Mouse (Mus musculus) kidney, postnatal 36 days (tissue): ENCODE results near the gene Traf3ip3.

Experiments
- DNase-seq, 2 experiments: peaks; one replicate each; pipeline ENCODE4 v3.0.0; 2021 to 2022; ENCODE audit warnings: mixed read lengths in 2 of 2

The Traf3ip3 gene

DNA sequence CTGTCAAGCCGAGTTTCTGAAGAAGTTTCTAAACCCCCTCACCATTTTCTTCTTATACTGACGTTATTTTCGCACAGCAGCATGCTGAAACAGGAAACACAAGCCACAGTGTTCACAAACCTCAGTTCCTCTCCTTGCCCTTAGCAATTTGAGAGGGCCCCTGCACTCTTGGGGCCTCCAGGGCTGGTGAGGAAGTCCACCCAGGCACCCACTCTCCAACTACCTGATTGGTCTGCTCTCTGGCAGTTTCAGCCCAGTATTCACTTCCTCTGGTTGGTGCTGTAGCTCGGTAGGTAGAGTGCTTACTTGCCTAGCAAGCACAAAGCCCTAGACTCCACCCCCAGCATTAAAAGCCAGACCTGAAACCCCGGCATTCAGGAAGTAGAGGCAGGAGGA is at the start of gene Traf3ip3:
Gene Traf3ip3 (minus strand): TSS at position 321 of the 396 bp plus-strand sequence.
- DNase-seq = peak in 1 of 2 experiments; percentile 23

DNA sequence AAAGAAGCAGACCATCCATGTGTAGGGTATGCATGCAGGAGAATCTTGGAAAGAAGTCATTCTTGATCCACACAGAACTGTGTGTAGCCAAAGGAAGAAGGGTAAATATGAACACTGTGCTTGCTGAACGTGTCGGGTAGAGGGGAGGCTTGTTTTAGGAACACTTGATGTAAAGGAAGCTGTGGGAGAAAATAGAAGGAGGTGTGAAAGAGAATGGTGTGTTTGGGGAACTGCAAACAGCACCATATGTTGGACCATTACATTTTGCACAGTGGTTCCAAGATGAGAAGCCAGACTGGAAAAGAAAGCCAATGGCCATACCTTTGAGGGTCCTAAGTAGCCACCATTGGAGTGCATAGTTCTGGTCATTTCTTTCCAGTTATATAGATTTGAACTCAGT is 48.5 kb upstream of the Traf3ip3 start:
- no peak for DNase-seq

DNA sequence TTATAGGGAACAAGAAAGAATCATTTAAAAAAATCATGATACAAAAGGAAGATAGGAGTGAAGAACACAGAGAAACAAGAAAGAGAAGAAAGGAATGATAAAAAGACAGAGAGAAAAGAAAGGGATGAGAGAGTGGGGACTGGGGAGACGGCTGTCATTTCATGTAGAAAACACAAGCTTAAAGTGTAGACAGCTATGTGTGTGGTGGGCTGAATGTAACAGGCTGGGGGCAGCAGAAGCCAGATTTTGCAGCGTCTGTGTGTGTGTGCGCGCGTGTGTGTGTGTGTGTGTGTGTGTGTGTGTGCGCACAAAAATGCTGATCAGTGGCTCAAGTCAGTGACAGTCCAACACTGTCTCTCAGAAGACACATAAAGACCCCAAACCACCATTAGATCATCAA is 42.7 kb upstream of the Traf3ip3 start:
- DNase-seq = no peak

DNA sequence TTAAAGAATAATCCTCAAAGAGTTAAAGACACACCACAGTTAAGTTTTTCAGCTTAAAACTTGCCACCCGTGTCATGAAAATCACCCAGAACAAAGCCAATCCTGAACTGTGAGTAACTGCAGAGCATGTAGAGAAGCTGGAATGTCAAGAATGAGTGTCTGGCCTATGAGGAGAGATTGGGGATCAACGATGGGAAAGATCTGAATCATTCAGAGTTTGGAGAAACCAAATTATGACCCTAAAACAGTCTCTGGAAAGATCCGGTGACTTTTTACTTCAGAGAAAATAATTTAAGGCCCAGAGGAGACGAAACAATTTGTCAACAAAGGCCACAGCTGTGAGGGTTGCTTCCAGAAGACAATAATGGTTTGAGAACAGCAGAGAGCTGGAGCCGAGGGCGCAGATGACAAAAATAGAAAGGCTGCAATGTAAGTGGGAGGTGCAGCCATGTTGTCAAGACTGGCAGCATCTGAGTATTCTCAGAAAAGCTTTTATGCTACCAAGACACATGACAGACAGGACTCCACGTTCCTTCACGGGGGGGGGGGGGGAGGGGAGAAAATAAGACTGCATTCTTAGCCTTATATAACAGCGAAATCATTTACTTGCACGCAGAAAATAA is 42.2 kb upstream of the Traf3ip3 start:
- DNase-seq = no peak

DNA sequence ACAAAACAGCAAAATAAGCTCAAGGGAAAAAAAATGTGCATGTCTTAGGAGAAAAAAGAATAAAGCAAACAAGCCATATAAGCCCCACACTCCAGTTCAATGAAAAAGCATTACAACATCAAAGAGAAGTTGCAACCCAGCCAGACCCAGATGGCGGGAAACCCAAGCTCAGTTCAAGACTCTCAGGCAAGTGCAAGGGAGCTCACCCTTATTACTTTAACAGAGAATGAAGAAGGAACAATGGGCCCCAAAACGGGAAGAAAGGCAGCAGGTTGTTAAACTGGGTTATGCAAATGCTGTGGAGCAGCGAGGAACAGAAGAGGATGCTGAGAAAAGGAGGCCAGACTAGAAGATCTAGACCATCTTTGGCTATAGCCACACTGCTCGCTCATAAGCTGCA is 41.4 kb upstream of the Traf3ip3 start:
- DNase-seq = no peak

DNA sequence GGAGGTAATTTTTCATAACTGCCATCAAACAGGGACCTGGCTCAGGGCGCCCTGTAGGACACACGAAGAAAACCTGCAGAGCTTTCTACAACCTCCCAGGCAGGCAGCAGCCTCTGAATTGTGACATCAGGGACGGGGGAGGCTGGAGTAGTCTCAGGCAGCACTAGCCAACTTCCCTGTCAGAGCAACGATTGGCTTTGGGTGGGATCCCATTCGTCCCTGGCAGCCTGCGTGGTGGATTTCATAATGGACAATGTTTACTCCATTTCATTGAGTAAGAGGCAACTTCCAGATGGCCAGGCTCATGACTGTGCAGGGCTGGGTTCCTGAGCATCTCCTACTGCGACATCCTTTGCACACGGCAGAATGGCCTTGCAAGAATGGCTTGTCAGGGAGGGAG is 40.7 kb upstream of the Traf3ip3 start:
- peak; percentile 28 to 50 for DNase-seq

DNA sequence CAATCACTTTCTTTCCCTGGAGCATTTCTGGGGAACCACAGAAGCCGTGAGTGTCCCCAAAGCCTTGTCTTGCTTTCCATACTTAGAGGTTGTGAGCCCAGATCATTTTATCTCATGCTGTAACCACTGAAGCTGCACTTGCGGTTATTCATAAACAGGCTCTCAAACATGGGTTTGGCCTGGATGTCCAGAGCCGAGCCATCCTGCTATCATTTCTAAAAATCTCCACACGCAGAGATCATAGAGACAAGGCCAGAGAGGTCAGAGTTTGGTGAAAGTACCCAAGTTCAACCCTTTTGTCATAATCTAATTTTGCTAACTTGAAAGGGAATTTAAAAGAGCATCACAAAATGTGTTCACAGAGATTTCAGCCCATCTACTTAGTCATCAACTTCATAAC is 39.9 kb upstream of the Traf3ip3 start:
- DNase-seq = no peak

DNA sequence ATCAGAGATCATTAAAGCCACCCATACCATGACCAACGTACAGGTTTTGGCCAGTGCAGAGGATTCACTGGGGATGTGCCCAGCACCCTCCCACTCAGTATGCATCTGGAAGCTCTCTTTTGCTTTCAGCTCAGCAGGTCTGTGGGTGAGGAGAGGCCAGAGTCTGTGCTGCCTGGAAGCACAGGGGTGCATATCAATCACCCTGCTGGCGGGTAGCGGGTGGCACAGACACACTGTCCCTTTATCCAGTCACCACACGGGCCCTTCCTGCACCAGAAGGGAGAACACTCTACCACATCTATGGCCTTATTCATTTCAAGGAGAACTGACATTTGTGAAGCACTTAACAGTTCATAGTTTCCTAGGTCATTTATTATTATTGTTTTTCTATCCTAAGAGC is 36.9 kb upstream of the Traf3ip3 start:
- peak in 1 of 2 experiments; percentile 32 for DNase-seq

DNA sequence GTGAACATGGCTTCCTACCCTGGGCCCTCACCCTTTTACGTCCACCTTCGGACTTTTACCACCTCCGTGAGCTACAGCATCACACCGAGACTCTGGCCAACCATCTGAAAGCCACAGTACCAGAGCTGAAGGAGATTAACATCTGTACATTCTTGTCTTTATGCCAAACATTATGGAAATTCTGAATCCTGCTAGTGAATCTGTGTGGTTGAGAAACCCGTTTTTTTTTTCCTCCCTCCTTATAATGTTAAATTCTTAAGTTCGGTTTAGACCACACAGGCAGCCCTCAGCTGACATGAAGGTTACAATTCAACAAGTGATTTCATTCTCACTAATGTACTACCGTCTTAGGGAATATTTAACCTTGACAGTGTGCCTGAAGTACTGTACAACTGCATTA is 33.4 kb upstream of the Traf3ip3 start:
- DNase-seq = peak; percentile 28 to 65

DNA sequence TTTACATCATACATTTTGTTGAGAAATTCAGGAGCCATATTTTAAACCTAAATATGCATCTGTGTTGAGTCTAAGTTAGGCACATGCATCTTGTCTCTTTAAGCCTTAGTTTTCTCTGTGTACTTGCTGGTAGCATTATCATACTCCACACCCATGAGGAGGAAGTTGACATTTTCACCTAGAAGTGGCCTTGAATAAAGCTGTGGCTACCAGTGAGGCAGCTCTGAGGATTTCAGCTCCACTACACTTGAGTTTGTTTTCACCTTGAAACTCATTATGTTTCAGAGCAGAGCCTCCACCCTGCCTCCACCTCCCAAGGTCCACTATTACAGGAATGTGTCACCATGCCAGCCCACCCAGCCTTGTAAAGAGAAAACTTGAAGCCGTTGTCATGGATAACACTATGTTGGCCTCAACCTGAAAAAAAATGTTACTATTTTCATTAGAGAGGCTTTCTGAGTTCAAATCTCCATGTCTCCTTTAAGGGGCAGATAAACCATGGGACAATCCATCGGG is 32.7 kb upstream of the Traf3ip3 start:
- peak; percentile 37 to 43 for DNase-seq

DNA sequence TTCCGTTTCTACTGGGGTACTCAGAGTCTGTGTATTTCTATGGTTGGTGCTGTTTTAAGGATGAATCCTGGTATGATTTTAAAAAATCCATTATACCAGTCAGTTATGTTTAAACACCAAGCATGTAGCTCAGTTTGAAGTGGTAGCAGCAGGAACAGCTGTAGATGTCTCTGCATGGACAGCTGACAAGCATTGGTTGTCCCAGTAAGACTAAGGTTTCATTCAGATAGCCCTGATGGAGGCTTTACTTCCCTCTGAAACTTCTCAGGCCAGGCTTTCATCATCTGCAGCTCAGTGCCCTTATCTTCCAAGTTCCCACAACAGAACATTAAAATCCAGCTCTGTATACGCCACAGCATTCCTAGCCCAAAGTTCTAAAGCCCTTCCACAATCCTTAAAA is 31.2 kb upstream of the Traf3ip3 start:
- no peak for DNase-seq

DNA sequence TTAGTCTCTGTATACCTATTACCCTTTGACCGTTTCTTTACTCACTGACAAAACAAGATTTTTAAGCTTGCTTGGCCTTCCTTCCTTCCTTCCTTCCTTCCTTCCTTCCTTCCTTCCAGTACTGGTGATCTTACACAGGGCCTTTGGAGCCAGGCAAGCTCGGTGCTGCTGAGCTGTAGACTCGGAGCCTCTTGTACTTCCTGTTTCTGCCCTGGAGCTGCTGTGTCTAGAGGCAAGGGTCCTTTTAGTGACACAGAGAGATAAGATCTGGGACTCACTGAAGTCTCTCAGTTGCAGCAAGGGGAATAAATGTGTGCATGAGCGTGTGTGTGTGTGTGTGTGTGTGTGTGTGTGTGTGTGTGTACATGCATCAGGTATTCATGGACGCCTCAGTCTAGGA is 29.4 kb upstream of the Traf3ip3 start:
- DNase-seq = no peak

DNA sequence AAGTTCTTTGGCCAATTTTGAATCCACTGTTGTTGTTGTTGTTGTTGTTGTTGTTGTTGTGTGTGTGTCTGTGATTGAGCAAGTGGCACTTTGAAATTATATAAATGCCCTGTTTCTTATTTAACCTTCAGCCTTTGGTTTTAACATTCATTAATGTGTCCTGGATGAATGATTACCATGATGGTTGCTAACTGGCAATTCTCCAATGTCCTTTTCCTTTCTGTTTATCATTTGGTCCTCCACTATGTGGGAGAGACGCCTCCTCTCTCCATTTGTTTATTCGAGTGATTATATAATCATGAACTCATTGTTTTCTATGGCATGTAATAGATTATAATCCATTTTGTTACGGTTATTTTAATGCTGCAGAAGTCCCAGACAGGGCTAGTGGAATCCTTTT is 29.0 kb upstream of the Traf3ip3 start:
- DNase-seq = peak in 1 of 2 experiments; percentile 83

DNA sequence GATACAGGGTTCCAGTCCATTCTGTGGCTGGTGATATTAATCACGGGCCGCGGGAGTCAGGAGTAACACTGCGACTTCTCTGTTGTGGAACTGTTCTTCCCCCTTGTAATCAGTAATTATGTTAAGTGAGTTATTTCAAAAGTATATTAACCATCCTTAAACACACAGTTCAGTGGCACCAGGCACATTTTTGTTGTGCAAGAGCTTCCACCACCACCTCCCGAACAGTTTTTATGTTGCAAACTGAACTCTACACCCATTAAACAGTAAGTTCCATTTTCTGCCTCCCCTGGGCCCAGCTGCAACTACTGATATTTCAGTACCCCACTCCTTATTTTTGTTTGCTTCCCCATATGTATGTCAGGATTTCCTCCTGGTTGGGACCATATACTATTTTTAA is 28.1 kb upstream of the Traf3ip3 start:
- DNase-seq = no peak

DNA sequence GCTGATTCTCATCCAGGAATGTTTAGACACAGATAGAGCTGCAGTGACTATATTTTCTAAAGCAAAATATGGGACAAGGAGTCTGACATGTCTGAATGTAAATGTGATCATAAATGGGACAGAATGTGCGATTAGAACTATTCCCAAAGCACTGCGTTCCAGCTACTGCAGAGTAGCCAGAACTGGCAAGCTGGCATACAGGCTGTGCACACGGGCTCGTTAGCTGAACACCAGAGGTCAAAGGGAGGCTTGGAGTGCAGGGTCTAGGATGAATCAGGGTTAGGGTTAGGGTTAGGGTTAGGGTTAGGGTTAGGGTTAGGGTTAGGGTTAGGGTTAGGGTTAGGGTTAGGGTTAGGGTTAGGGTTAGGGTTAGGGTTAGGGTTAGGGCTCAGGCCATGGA is 26.0 kb upstream of the Traf3ip3 start:
- no peak for DNase-seq

DNA sequence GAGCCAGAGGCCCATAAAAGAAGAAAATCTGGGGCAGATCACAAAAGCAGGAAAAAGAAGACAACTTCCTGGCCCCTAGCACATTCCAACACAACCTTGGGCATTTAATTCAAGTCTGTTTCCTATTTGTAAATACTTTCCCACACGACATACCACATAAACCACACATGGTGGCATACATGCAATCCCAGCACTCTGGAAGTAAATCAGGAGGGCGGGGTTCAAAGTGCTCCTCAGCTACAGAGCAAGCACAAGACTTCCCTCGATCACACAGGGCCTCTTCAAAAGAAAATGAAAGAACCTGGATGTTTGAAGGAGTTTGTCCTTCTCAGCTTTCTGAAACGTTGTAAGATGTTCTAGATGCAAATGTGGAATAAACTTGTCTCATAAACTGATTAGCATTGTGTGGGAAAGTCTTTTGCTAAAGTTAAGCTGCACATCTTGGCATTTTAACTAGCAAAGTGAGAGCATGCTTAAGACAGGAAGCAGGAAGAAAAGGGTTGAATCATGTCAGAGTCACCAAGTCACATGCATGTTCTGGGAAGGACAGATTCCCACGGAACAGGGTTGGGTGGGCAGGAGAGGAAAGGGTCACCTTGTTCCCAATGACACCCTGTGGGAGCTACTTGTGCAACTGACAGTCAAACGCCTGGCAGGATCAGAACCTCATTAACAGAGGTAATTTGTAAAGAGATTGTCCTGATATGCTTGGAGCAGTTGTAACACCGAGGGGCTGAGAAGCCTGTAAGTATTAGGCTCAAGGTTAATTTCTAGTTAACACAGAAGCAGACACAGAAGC is 25.4 kb upstream of the Traf3ip3 start:
- no peak for DNase-seq

DNA sequence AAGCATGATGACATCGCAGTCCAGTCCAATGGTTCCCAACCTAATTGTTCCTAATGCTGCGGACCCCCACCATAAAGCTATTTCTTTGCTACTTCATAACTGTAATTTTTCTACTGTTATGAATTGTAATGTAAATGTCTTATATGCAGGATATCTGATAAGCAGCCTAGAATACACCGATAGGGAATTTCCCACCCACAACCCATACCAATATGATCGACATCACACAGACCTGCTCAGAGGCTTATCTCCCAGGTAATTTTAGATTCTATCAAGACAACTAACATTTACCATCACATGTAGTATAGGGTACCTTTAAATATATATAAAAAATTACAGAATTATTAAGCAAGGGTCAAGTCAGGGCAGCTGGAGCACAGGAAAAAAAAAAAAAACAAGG is 24.6 kb upstream of the Traf3ip3 start:
- no peak for DNase-seq

DNA sequence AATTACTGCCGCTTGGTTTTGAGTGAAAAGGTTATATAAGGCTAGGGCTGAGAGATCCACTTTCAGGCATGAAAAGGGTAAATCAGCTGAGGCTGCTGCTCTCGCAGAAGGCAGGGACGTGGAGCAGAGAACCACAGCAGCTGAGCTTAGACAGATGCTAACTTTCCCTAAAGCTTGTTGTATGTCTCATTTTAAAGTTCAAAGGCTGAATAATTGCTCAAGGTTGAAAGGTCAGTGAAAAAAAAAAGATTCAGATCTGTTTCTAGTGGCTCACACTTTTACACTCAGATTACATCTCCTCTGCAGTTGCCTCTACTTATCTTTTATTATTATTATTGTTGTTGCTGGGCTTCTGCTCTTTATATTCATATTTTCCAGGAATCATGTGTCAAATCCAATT is 24.0 kb upstream of the Traf3ip3 start:
- DNase-seq = no peak

DNA sequence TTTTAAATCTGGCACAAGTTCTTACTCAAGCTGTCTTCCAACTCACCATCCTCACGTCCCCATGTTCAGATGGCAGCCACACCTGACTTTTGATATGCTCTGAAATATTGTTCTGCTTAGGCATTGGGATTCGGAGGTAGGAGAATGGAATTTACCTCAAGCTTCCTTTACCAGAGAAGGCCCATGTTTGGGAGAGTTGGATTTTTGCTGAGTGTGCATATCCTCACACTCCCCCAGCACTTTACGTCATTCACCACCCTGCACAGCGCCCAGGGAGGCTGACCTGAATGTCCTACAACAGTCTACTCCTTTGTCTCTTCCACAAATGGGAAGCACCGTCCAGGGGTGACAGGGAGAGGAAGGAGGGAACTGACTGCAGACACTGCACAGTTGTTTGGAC is 18.9 kb upstream of the Traf3ip3 start:
- DNase-seq = no peak

DNA sequence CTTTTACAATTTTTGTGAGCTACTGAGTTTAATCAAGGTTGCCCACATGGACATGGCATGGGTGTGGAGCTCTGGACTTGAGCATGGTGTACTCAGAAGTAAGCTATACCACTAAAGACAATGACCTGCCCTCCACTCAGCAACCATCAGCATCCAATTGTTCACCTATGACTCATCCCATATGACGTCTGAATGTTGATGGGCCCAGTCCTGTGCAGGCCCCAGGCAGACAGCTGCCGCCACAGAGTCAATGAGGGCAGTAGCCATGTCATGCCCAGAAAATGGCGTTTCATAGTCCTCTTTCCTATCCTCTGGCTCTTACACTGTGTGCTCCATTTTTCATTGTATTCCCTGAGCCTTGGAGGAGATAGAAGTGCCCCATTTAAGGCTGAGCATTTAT is 14.5 kb upstream of the Traf3ip3 start:
- DNase-seq = no peak

DNA sequence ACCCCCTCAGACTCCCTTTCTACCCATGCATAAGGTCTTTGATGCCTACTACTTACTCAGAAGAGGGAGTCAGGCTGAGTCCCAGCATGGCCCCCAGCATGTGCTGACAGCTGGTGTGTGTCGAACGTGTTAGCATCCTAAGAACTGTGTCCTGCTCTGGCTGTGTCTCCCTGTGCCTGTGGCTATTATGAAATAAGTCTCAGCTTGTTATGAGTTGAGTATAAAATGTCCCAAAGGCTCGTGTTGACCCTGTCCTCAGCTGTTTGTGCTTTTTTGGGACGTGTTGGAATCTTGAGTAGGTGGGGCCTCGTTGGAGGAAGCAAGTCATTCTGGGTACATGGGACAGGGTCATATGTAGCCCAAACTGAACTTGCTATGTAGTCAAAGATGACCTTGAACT is 12.6 kb upstream of the Traf3ip3 start:
- no peak for DNase-seq

DNA sequence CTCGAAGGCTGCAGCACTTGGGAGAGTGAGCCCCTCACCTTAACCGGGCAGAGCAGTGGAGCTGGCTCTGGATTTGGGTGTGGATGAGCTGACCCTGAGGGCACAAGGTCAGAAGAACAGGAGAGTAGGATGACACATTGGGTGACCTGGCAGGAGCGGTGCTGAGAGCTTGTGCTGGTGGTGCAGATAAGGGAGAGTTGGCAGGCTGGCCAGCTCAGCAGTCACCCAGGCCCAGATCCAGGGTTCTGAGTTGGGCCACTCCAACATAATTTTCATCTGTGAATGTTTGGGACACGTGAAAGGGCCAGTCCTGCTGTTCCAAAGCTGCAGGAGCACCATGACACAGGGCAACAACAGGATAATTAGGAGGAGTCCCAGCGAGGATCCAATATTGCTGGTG is 9.9 kb upstream of the Traf3ip3 start:
- DNase-seq = no peak

DNA sequence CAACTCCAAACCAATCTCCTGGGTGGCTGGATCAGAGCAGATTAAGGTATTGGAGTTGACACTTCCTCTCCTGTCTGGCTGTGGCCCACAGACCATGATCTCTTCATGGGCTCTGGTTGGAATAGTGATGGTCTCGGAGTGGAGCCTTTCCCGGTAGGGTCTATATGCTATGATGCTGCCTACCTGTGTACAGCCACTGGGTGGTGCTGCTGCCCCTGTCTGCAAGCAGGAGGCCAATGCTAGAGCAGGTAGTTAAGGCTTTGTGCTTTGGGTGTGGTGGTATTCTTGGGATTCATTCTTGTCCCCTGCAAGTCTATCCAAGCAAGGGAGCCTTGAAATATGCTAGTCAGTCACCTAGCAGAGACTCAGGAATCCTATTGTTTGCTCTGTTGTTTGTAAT is 6.7 kb upstream of the Traf3ip3 start:
- peak; percentile 74 to 88 for DNase-seq

DNA sequence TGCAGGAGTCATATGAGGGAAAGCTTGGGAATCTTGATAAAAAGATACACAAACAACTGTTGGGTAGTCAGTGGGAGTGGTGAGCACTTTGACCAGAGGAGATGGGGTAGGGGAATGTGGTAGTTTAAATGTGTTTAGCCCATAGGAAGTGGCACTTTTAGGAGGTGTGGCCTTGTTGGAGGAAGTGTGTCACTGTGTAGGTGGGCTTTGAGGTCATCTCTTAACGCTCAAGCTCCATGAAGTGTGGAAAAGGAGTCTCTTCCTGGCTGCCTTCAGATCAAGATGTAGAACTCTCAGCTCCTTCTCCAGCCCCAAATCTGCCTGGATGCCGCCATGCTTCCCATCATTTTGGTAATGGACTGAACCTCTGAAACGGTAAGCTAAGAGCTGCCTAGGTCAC is 6.0 kb upstream of the Traf3ip3 start, which contains the start of gene Lamb3:
Gene Lamb3 (plus strand): TSS at position 197 of the 400 bp plus-strand sequence.
- DNase-seq = no peak
